Mouse (Mus musculus): ENCODE data around the gene Prg2.

GRCm38 (mm10) chr2:85012679-85013078 is 32.4 kb downstream of the Prg2 start:
- TF ChIP-seq CTCF (IDR thresholded peaks at IDR 0.05; ENCODE audit: low read depth, low read length) (no peak), TAL1 (conservative IDR thresholded peaks at IDR 0.05; ENCODE audit: low read depth, low read length) (no peak), GATA1 (IDR thresholded peaks at IDR 0.05; ENCODE audit: borderline replicate concordance, low read length) (no peak), POLR2AphosphoS5 (IDR thresholded peaks at IDR 0.05; ENCODE audit: insufficient replicate concordance, low read depth, low read length) (no peak), GATA2 (IDR thresholded peaks at IDR 0.05; ENCODE audit: borderline replicate concordance, low read depth, low read length) (no peak)

Data from G1E (cell line).